Mouse (Mus musculus): ENCODE measurements around the gene Txndc11.

Gene Txndc11

DNA sequence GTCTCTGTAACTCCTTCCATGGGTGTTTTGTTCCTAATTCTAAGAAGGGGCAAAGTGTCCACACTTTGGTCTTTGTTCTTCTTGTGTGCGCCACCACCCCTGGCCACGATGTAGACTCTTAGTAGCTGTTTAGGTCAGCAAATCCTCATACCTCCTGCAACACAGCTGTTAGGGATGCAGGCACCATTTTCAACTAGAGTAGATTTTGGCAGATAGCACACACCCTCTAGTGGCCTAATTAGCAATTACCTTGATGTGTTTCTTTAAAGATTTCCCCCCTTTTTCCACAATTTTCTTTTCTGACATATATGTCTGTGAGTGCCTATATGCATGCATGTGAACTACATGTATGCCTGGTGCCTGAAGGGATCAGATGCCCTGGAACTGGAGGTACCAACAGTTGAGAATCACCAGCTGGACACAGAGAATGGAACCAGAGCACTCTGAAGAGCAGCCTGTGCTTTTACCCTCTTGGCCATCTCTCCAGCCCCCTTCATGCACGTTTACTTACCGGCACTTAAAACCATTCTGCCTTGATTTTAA lies 25.2 kb downstream of the Txndc11 start:
- in situ Hi-C loops (cut with MboI; ENCODE audit: low sequenced_read_pairs) = no loop called here

DNA sequence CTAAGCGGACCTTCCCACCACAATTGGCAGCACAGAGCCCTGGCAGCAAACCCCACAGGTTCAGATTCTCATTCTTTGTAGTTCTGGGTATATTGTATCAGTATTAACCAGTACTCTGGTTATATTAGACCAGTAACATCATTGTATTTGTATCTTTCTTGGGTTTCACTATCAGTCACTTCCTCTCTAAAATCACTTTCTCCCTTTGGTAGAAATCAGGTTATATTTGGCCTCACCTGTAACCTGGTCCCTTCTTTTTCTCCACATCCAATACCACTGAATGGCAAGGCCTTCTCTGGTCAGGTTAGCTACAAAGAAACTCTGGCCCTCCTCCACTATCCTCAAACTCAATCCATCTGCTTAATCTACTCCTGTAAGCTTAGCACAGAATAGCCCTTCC lies 29.5 kb downstream of the Txndc11 start:
- in situ Hi-C loops (cut with MboI; ENCODE audit: low sequenced_read_pairs) = no loop called here

DNA sequence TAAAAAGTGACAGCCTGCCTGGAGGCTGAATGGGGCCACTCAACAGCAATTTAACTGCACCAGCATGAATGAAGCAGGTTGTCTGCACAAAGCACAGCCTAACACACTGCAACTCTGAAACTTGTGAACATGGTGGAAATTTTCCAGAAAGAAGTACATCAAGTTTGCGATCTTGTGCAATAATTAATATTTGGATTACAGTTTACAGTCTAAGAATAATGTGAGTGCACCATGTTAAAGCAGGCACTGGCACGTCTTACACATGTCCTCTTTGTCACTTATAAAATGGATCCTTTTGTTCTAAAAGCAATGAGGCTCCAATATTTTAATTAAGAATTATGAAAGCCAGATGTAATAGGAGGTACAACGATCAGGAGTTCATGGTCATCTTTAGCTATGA lies 37.1 kb downstream of the Txndc11 start:
- in situ Hi-C loops (cut with MboI; ENCODE audit: low sequenced_read_pairs) = no loop called here

DNA sequence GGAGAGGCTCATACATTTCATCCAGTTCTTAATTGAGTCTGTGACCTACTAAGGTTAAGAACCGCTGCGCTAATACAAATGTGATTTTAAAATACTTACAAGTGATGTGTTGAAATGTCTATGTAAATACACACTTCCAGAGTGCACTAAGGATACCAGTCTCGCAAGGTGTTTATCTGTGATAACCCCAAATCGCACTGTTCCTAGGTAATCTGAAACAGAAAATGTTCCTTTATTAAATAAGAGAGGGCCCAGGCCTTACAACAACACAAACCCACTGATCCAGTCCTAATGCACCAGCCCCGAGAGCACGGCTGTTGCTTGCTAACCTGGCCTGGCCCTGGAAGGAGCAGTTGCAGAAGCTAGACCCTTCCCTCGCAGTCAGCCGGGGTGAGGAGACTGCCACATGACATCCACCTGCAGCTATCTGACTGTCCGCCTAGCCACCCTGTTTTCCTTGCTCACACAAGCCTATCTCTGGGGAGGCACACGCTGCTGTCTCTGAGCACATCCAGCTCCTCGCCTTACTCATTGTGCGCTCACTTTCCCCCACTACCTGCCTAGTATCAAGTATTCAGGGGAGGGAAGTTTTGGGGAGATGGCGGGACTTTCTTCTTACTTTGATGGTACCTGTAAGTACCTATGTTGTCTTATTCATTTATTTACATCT lies 40.6 kb downstream of the Txndc11 start:
- in situ Hi-C loops (cut with MboI; ENCODE audit: low sequenced_read_pairs) = no loop called here

DNA sequence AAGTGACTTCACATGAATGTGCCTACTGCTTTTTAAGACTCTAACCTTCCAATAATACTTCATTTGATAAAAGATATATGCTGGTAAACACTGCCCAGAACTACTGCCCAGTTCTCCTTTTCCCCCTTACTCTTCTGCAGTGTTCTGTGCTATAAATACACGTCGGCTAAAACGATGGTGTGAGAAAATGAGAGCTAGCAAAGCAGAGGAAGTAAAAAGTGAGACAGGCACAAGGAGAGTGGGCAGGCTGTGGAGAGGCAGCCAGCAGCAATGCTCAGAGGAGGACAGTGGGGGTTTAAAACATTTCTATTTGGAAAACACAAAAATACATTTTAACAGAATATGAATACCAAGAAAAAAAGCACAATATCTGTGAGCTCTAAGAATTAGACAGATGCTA lies 41.9 kb downstream of the Txndc11 start:
- in situ Hi-C loops (cut with MboI; ENCODE audit: low sequenced_read_pairs) = no loop called here

DNA sequence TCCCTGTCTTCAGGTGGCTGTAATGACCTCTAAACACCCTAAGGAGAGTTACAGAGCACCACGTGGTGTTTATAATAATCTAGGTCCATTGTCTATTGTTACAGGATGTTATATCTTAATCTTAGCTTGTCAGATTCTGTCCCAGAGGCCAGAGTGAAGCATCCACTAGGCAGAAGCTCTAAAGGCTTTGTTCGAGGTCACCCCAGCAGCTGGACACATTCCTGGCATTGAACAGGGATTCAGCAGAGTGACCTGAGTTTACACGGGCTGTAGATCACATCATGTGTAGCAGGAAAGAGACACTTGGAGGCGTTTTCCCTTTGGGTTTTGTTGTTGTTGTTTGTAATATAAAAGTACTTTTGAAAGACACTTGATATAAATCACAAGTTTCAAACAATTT lies 42.4 kb downstream of the Txndc11 start:
- in situ Hi-C loops (cut with MboI; ENCODE audit: low sequenced_read_pairs) = no loop called here

DNA sequence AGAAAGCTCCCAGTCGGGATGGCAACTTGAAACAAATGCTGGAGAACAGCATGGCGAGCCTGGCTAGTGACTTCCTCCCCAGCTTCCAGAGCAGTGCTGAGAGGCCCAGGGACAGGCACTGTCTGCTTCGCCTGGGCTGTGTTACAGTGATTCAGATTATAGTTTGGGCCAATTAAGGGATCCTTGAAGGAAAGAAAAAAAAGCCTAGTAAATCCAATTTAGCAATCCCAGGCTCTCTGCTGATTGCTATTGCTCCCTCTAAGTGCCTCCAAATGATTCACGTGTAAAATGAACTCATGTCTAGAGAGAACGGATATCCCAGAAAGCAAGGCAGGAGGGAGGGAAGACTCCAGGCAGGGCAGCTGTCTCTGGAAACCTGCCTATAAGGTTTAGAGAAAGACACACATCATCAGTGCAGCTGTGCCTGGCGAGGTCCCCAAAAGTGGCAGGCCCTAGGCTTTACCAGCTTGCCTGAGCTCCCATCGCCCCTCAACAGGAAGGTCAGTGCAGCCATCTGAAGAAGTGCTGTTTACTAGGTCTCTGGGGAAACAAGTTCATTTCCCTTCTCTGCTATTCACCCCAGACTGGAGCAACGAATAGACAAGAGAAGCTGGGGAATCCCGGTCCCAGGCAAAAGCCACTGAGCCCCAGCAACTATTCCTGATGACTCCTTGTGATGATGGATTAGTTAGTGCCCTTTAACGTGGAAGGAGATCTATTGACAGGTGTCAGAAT lies 43.4 kb downstream of the Txndc11 start:
- in situ Hi-C loops (cut with MboI; ENCODE audit: low sequenced_read_pairs) = no loop called here

DNA sequence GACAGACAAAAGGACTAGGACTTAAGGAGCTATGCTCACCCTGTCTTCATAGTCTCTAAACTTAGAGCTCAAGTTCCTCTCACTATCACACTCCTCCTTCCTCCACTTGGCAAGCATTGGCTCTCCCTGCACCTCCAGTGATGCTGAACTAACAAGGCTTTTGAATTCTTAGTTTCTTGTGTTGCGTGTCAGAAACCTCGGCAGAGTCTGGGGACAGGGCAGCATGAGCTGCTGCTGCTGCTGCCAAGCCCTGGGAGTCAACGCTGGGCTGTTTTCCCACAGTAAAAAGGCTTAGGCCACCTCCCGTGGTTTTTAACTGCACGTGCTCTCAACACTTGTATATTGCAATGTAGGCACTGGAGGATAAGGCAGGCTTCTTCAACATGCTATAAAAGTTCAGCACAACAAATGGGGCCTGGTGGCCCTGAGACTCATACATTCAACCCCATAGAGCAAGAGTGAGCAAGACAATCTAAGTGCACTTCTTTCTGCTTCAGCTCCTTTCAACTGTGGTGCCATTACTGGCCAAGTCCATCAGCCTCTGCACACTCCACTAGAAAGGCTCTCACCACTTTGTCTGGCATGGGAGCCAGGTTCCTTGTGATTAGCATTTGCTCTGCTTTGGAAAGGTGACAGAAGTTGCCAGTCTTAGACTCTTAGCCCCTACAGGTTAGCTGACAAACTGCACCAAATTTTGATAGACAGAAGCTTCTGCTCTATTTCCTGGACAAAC lies 47.4 kb downstream of the Txndc11 start:
- in situ Hi-C loops (cut with MboI; ENCODE audit: low sequenced_read_pairs) = no loop called here

DNA sequence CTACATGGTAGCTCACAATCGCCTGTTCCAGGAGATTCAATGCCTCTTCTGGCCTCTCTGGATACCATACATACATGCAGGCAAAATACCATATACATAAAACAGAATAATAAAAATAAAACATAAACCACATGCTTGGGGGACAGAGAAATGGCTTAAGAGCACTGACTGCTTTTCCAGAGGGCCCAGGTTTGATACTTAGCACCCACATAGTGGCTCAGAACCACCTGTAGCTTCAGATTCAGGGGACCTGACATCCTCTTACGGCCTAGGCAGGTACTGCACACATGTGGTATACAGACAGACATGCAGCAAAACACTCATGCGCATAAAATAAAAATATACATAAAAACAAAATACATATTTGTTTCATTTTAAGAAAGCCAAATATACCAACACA lies 48.2 kb downstream of the Txndc11 start:
- in situ Hi-C loops (cut with MboI; ENCODE audit: low sequenced_read_pairs) = no loop called here

DNA sequence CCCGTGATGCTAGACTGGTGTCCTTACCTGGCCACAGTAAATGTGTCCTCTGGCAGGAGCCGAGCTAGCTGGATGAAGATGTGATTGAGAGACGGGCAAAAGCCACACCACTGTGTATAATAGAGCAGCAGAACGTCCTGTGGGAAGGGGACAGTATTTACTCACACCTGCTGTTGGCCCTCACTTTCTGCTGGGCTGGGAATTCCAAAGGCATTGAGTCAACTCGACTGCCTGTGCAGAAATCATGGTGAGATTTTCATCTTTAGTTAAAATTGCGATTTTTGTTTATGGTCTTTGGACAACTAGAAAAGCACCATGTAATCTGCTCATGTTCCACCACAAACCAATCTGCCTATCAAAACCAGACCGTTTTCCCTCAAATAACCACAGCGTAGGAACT lies 50.3 kb downstream of the Txndc11 start:
- in situ Hi-C loops (cut with MboI; ENCODE audit: low sequenced_read_pairs) = no loop called here

DNA sequence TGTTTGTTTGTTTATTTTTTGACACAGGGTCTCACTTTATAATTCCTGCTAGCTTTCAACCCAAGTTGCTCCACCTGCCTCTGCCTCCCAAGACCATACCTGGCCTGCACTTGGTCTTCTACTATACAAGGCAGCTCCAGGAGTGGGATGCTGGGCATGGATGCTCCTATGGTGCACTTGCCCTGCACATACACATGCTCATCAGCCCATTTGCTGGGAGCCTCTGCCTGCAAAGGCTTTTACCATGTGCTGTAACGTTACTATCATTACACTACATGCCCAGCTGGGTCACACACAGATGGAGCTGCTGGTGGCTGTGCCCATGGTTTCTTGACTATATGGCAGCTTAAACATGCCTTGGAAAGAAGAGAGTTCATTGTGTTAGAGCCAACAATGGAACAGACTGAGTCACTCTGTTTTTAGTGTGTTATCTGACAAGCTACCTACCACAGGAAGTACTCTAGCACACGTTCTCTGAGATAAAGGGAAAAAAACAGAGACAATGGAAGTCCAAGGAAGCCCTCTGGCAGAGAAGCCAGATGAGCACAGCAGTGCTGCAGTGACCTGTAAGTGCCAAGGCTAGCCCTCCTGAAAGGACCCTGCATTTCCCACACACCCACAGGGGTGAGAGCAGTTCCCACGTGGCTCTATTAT lies 56.1 kb downstream of the Txndc11 start:
- in situ Hi-C loops (cut with MboI; ENCODE audit: low sequenced_read_pairs) = no loop called here

DNA sequence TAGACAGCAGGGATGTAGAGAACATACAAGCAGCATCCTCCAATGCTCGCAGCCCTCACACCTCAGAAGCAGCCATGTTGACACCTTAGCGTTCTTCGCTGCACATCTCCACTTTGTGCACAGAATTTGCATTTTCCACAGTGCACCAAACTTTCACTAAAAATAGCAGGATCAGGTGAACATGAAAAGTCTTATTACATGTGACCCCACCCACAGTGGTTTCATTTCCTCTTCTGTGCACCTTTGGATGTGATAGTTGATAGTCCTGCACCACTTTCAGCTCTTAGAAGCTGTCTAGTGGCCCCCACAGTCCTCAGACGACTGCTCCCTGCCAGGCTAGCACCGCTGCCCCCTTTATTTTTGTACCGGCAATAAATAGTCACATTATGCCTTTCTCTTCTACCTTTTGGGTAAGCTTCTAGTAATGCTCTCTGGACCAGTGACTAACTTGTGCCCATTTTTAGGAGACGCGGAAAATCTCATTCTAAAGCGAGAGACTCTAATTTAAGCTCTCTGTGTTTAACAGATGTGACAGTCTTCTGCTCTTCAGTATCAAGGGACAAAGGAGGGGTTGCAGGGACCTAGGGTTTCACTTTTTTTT lies 56.7 kb downstream of the Txndc11 start:
- in situ Hi-C loops (cut with MboI; ENCODE audit: low sequenced_read_pairs) = no loop called here

DNA sequence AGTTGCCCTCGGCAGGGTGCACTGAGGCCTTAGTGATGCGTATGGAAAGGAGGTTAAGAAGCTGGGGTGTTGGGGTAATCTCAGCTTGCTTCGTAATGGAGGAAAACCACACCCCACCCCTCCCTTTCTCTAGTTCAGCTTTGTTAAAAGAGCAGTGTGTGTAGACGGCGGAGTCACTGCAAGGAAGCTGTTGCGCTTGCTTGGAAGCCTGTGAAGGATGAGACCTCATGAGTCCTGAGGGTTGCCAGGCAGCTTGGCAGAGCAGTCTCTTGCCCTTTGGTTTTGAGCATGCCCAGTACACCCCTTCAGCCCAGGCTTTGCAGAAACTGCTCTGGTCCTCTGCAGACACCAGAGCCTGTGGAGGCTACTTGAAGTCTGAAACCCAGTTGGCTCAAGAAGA lies 61.4 kb downstream of the Txndc11 start:
- in situ Hi-C loops (cut with MboI; ENCODE audit: low sequenced_read_pairs) = no loop called here

DNA sequence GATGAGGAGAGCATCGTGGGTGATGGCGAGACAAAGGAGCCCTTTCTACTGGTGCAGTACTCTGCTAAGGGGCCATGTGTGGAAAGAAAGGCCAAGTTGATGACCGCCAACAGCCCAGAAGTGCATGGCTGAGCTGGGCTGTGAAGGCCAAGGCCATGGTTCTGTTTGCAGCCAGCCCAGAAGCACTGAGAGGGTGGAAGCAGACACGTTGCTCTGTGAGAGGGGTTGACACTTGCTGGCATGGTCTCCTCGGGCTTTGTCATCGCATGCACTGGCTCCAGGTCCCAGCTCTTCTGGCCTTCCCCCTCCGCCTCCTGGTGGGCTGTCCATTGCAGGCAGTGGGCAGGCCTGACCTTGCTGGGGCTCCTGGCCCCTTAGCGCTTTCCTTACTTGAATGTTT lies 62.0 kb downstream of the Txndc11 start:
- in situ Hi-C loops (cut with MboI; ENCODE audit: low sequenced_read_pairs) = no loop called here

DNA sequence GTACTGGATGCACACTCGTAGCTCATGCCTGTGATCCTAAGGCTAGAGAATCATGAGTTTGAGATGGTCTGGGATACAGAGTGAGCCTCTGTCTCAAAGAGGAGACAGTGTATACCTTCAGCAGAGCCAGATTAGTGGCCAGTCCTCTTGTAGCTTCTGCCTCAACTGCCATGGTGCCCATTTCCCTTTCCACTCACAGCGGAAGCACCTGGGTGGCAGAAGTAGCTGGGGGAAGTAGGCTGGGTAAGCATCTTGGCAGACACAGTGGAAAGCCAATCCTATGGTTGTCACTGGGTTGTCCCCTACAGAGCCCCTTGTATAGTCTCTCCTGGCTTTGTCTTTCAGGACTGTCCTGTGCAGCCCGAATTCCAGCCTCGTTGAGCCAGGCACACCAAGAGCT lies 62.6 kb downstream of the Txndc11 start:
- in situ Hi-C loops (cut with MboI; ENCODE audit: low sequenced_read_pairs) = no loop called here

DNA sequence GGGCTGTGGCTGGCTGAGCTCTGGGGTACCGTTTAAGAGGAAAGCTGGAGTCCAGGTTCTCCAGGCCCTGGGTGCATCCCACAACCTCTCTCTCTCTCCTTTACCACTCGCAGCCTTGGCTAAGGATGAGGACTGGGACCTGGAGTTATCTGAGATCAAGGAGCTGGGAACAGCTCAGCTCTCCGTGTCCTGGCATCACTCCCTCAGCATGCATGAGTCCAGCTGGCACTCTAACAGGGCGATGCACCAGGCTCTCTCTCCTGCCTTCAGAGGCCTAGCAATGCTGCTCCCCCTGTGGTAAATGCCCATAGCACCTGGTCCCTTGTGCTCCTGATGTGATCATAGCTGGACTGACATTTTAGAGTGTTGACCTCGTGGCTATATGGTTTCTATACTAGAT lies 63.3 kb downstream of the Txndc11 start:
- in situ Hi-C loops (cut with MboI; ENCODE audit: low sequenced_read_pairs) = no loop called here

DNA sequence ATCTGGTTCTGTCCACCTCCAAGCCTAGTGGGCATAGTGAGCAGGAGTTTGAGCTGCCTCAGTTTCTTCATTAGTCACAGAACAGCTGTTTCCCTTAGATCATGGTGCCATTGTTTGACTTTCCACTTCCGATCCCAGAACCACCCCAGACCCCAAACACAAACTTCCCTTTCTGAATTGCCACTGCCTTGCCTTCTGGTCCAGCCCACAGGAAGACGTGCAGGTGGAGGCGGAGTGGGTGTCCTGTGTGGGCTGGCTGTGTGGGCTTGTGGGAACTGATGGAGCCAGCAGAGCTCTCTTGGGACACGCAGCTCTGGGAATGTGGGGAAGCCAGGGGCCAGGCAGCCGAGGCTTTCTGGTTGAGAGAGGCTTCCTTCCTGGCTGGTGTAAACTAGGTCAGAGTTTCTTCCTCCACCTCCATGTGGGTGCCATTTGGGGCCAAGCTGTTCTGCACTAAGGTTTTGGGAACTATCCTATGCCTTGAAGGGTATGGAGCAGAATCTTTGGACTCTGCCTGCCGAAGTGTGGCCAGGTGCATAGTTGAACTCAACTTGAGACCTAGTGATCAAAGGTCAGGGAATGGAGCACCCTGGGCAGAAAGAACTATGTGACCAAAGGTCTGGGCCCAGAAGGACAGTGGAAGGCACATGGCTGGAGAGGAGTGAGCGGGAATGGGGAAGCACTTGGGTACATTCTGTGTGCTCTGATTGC lies 64.6 kb downstream of the Txndc11 start:
- in situ Hi-C loops (cut with MboI; ENCODE audit: low sequenced_read_pairs) = no loop called here

DNA sequence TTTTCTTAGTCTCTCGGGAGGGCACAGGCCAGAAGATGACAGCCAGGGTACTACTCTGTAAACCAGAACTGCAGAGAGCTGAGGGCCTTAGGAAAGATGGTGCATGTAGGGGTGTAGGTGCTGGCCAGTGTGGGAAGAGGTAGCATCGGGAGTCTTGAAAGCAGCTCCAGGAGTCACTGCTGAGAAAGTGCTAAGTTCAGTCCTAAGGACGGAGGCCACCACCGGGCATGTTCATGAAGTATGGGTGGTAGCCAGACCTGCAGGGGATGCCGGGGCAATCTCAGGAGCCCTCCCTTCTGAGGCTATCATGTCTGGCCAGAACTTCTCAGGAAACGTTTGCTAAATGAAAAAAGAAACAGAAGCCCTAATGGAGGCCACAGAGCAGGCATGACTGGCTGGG lies 65.2 kb downstream of the Txndc11 start:
- in situ Hi-C loops (cut with MboI; ENCODE audit: low sequenced_read_pairs) = no loop called here

DNA sequence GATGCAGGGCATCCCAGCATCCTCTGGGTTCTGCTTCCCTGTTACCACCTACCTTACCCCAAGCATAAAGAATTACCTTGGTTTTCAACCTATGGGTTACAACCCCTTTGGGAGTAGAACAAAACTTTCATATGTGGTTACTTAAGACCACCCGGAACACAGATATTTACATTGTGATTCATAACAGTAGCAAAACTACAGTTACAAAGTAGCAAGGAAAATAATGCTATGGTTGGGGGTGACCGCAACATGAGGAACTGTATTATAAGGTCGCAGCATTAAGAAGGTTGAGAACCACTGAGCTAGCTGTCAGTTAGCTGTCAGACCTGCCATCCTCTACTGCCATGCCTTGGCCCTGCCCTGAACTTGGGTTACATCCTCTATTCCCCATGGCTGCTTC lies 65.8 kb downstream of the Txndc11 start:
- in situ Hi-C loops (cut with MboI; ENCODE audit: low sequenced_read_pairs) = no loop called here

DNA sequence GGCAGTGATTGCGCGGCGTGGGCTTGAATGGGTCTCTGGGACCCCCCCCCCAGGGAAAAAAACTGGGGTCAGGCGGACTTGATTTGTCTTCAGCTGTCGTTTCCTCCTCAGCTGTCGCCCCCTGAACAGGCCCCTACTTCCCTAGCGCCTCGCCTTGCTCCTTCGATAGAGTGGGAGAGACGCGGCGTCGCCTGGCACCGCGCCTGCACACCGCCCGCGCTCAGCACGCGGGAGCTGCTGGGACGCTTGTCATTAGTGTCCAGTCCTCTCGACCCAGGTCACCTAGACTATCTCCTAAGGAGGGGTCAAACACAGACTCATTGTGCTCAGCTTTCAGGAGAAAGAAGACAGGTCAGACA lies 67.6 kb downstream of the Txndc11 start:
- in situ Hi-C loops (cut with MboI; ENCODE audit: low sequenced_read_pairs) = no loop called here

Measured in CH12F3 (cell line).